Comparison of ENCODE assay signal across 10 mouse cellular contexts in the genomic region with DNA sequence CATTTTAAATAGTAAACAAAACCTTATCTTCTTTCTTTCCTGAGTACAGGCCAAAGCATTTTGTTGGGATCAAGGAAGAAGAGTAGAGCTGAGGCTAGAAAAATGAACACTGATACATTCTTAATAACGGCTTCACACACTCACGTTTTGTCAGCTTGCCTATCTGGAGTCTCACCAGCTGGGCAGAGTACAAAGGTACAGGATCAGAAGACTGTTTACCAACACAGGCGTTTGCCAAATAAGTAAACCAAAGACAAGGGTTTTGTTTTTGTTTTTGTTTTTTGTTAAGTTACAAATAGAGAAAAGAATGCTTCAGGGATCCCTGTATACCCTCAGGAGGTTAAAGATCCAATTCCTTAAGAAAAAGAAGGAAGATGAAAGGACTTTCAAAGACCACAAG. TPM values are rescaled to one million over a fixed set of nuclear protein-coding genes. Genes with fewer than 3 reads are reported as not detected.
A peak's percentile ranks its signal among the peaks of the same experiment; 100 is the strongest.
DNase-seq lines count a peak whose midpoint lies in the region; ATAC-seq and TF ChIP-seq lines count a peak whose summit lies in the region.
"Had no signal": no experiment of that assay in that cellular context is flagged by ENCODE, and none has a peak within 500 bp of the region (broad histone marks: within the 10 kb centered on the region; RNA-seq: fewer than 3 reads in every experiment).

No protein-coding gene starts in this region.

- H3K4me2 ChIP-seq in hindbrain, embryonic 11.5 days (replicated peaks; ENCODE audit: low read depth, low read length), result peak overlapping the region; percentile 64

- DNase-seq in heart, adult 2 months, result no peak
- no peak for DNase-seq in heart, adult 9 months (ENCODE audit: low spot score in 2 of 2)
- DNase-seq in hindbrain, embryonic 11.5 days (ENCODE audit: low spot score), result no peak
- no peak for DNase-seq in layer of hippocampus, adult 9-10 months (ENCODE audit: low spot score)
- DNase-seq in layer of hippocampus, adult 8-10 months (ENCODE audit: low spot score in 2 of 2), result no peak
- no peak for DNase-seq in left cerebral cortex, adult 11 months (ENCODE audit: low spot score)
- DNase-seq: gastrocnemius, postnatal 25 days had no signal

- peaks cover 6% of the 10 kb centered on the region for H3K4me1 ChIP-seq in heart, adult 2 months (ENCODE audit: control insufficient read depth, insufficient read depth, low read length)
- H3K4me1 ChIP-seq in ES-Bruce4 (ENCODE audit: control insufficient read depth, insufficient read depth, low read length), result no peaks in the 10 kb centered on the region
- H3K4me1 ChIP-seq in hindbrain, embryonic 11.5 days (replicated peaks; ENCODE audit: control insufficient read depth, insufficient read depth, low read length), result no peaks in the 10 kb centered on the region

- H3K79me2 ChIP-seq in heart, adult 2 months (replicated peaks; ENCODE audit: control insufficient read depth, insufficient read depth, low read length), result no peaks in the 10 kb centered on the region
- H3K79me2 ChIP-seq in macrophage (ENCODE audit: inconsistent target), result peaks cover 38% of the 10 kb centered on the region

- peak overlapping the region; percentile 88 for H3K4me3 ChIP-seq in heart, adult 2 months
- H3K4me3 ChIP-seq in ES-Bruce4 (ENCODE audit: low read depth, low read length) (no peak overlapping the region), macrophage (ENCODE audit: inconsistent target) (peak overlapping the region; percentile 62; the same call in 1 of the 2 replicates)
- peak overlapping the region; percentile 80 for H3K4me3 ChIP-seq in hindbrain, embryonic 11.5 days (ENCODE audit: low read depth, low read length)

- 42% methylated on average over 3 of the region's 3 CpGs for WGBS in heart, adult 2 months
- 82% methylated on average over 3 of the region's 3 CpGs for WGBS in hindbrain, embryonic 11.5 days
- whole genome bisulfite sequencing in macrophage (ENCODE audit: missing documents), result 90% methylated on average over 3 of the region's 3 CpGs

- intact Hi-C loops in heart, adult 2 months (cut with DNase I), result loop anchor here (5.0 kb wide), 1 partner anchor 66 kb away; a partner anchor contains a TSS

- TF ChIP-seq POLR2A in heart, adult 2 months (IDR thresholded peaks at IDR 0.05; ENCODE audit: insufficient read depth, low read depth, low read length), result no peak
- TF ChIP-seq POLR2A in ES-Bruce4 (IDR thresholded peaks at IDR 0.05; ENCODE audit: insufficient read depth, low read length), result no peak

- TF ChIP-seq CTCF in heart, adult 2 months (IDR thresholded peaks at IDR 0.05), result no peak
- TF ChIP-seq CTCF in ES-Bruce4 (IDR thresholded peaks at IDR 0.05; ENCODE audit: low read depth, low read length), result no peak

- peaks cover 27% of the 10 kb centered on the region for H3K36me3 ChIP-seq in heart, adult 2 months (ENCODE audit: control insufficient read depth, insufficient read depth, low read length)
- H3K36me3 ChIP-seq in ES-Bruce4 (ENCODE audit: control insufficient read depth, insufficient read depth, low read length, poor library complexity, severe bottlenecking) (peaks cover 5% of the 10 kb centered on the region; the same call in 1 of the 2 replicates), macrophage (ENCODE audit: inconsistent target) (peaks cover 11% of the 10 kb centered on the region; the same call in 1 of the 2 replicates)
- no peaks in the 10 kb centered on the region for H3K36me3 ChIP-seq in hindbrain, embryonic 11.5 days (ENCODE audit: control insufficient read depth, insufficient read depth, low read length)

- no peak for ATAC-seq in hindbrain, embryonic 11.5 days (ENCODE audit: low FRiP score)

- no peaks in the 10 kb centered on the region for H3K9me3 ChIP-seq in ES-Bruce4 (replicated peaks; ENCODE audit: control insufficient read depth, insufficient read depth, low read length, poor library complexity, severe bottlenecking)
- H3K9me3 ChIP-seq in hindbrain, embryonic 11.5 days (ENCODE audit: control insufficient read depth, low read length), result no peaks in the 10 kb centered on the region

- no peak overlapping the region for H3K9ac ChIP-seq in heart, adult 2 months (ENCODE audit: low read depth, low read length)
- H3K9ac ChIP-seq in ES-Bruce4 (ENCODE audit: low read depth, poor library complexity, severe bottlenecking), result 0 out of 2 replicates have a peak overlapping the region, but pooled peaks have one; percentile 88
- peak overlapping the region; percentile 90 for H3K9ac ChIP-seq in hindbrain, embryonic 11.5 days (ENCODE audit: low read depth, low read length)

- TF ChIP-seq EP300 in heart, adult 2 months (IDR thresholded peaks at IDR 0.05; ENCODE audit: insufficient read depth, low read depth, low read length), result no peak
- TF ChIP-seq EP300 in ES-Bruce4 (IDR thresholded peaks at IDR 0.05; ENCODE audit: insufficient read depth, low read depth, low read length), result no peak

- no peak overlapping the region for H3K27ac ChIP-seq in heart, adult 2 months
- H3K27ac ChIP-seq in ES-Bruce4 (ENCODE audit: insufficient read depth, low read length) (no peak overlapping the region), macrophage (no peak overlapping the region)
- no peak overlapping the region for H3K27ac ChIP-seq in hindbrain, embryonic 11.5 days (ENCODE audit: low read depth, low read length)

- no peaks in the 10 kb centered on the region for H3K27me3 ChIP-seq in heart, adult 2 months (ENCODE audit: control insufficient read depth, insufficient read depth, low read length)
- H3K27me3 ChIP-seq in ES-Bruce4 (ENCODE audit: control insufficient read depth, insufficient read depth, low read length, poor library complexity, severe bottlenecking), result no peaks in the 10 kb centered on the region
- H3K27me3 ChIP-seq in hindbrain, embryonic 11.5 days (ENCODE audit: control insufficient read depth, insufficient read depth, low read length), result no peaks in the 10 kb centered on the region

RNA-seq across cellular contexts. Expression of a gene that starts 1.4 kb away (rescaled TPM):
- total RNA-seq in heart, adult 2 months (2021), result 10 to 100 TPM; 23.2 to 27.7 TPM
- polyA plus RNA-seq in heart, adult 2 months (2012; rRNA removed), result 18.7 and 35.6 TPM in 2 replicates
- 38.5 and 40.1 TPM in 2 replicates for polyA plus RNA-seq in ES-Bruce4 (2011; ENCODE audit: insufficient read depth, insufficient read length, low read depth, missing spikeins)
- polyA plus RNA-seq in hindbrain, embryonic 11.5 days (2014; fragmentation: Nextera tagmentation; extraction: Ambion mirVana), result 84.8 and 90.5 TPM in 2 replicates
- total RNA-seq in macrophage (2018; cell fraction: chromatin; rRNA removed), result 100 to 1,000 TPM in 22 of 26 experiments, 10 to 100 TPM in 4; 65.5 to 224 (median 143) TPM
- total RNA-seq in macrophage (2018; cell fraction: cytosol; rRNA removed), result 10 to 100 TPM in 20 of 26 experiments, 1 to 10 TPM in 6; 4.8 to 29.1 (median 17.3) TPM
- total RNA-seq in macrophage (2018; cell fraction: nucleus; rRNA removed), result 100 to 1,000 TPM in 9 of 26 experiments, 10 to 100 TPM in 17; 50.8 to 186 (median 88.5) TPM
- polyA plus RNA-seq in macrophage (2018), result 19.2 to 36.6 TPM (median 20.7 TPM) in 3 replicates
- total RNA-seq in layer of hippocampus, adult 8-10 months (2022), result 10 to 100 TPM; 38.0 to 47.9 (median 44.9) TPM

RNA-seq across cellular contexts. Expression of a gene that starts 38.5 kb away (rescaled TPM):
- 1 to 10 TPM; 4.8 to 5.1 TPM for total RNA-seq in heart, adult 2 months (2021)
- polyA plus RNA-seq in heart, adult 2 months (2012; rRNA removed), result 1.3 and 2.5 TPM in 2 replicates
- polyA plus RNA-seq in ES-Bruce4 (2011; ENCODE audit: insufficient read depth, insufficient read length, low read depth, missing spikeins) (15.6 and 17.9 TPM in 2 replicates), macrophage (2018) (3.2 to 5.9 TPM (median 4.1 TPM) in 3 replicates)
- 18.7 and 20.3 TPM in 2 replicates for polyA plus RNA-seq in hindbrain, embryonic 11.5 days (2014; fragmentation: Nextera tagmentation; extraction: Ambion mirVana)
- total RNA-seq in macrophage (2018; cell fraction: chromatin; rRNA removed), result 10 to 100 TPM in 2 of 26 experiments, 1 to 10 TPM in 23, under 1 TPM in 1; 0.87 to 16.1 (median 5.3) TPM
- total RNA-seq in macrophage (2018; cell fraction: cytosol; rRNA removed), result 1 to 10 TPM in 24 of 26 experiments, under 1 TPM in 2; 0.75 to 4.8 (median 2.8) TPM
- total RNA-seq in macrophage (2018; cell fraction: nucleus; rRNA removed), result 10 to 100 TPM in 1 of 26 experiments, 1 to 10 TPM in 25; 1.4 to 11.8 (median 3.9) TPM
- 10 to 100 TPM in 1 of 4 experiments, 1 to 10 TPM in 3; 8.1 to 10.1 (median 8.5) TPM for total RNA-seq in layer of hippocampus, adult 8-10 months (2022)

RNA-seq across cellular contexts. Expression of a gene that starts 39.7 kb away (rescaled TPM):
- total RNA-seq in heart, adult 2 months (2021), result under 1 TPM; 0.41 to 0.50 TPM
- 0.43 and 0.59 TPM in 2 replicates for polyA plus RNA-seq in heart, adult 2 months (2012; rRNA removed)
- polyA plus RNA-seq in ES-Bruce4 (2011; ENCODE audit: insufficient read depth, insufficient read length, low read depth, missing spikeins), result 3.4 and 3.6 TPM in 2 replicates
- polyA plus RNA-seq in hindbrain, embryonic 11.5 days (2014; fragmentation: Nextera tagmentation; extraction: Ambion mirVana), result 5.9 and 6.0 TPM in 2 replicates
- total RNA-seq in macrophage (2018; cell fraction: chromatin; rRNA removed), result under 1 TPM in 12 of 26 experiments, not detected in 14; 0.23 to 0.61 (median 0.36) TPM
- total RNA-seq in macrophage (2018; cell fraction: cytosol; rRNA removed), result under 1 TPM in 16 of 26 experiments, not detected in 10; 0.03 to 0.10 (median 0.06) TPM
- under 1 TPM in 7 of 26 experiments, not detected in 19; 0.17 to 0.54 (median 0.26) TPM for total RNA-seq in macrophage (2018; cell fraction: nucleus; rRNA removed)
- polyA plus RNA-seq in macrophage (2018), result not detected in 3 replicates
- 1 to 10 TPM; 1.4 to 2.5 (median 1.8) TPM for total RNA-seq in layer of hippocampus, adult 8-10 months (2022)

RNA-seq across cellular contexts. Expression of a gene that starts 52.4 kb away (rescaled TPM):
- 10 to 100 TPM; 21.8 TPM for total RNA-seq in heart, adult 2 months (2021)
- polyA plus RNA-seq in heart, adult 2 months (2012; rRNA removed), result 14.8 and 25.6 TPM in 2 replicates
- 39.0 and 42.6 TPM in 2 replicates for polyA plus RNA-seq in ES-Bruce4 (2011; ENCODE audit: insufficient read depth, insufficient read length, low read depth, missing spikeins)
- 18.4 and 21.0 TPM in 2 replicates for polyA plus RNA-seq in hindbrain, embryonic 11.5 days (2014; fragmentation: Nextera tagmentation; extraction: Ambion mirVana)
- 100 to 1,000 TPM in 5 of 26 experiments, 10 to 100 TPM in 21; 37.5 to 154 (median 70.6) TPM for total RNA-seq in macrophage (2018; cell fraction: chromatin; rRNA removed)
- total RNA-seq in macrophage (2018; cell fraction: cytosol; rRNA removed), result 10 to 100 TPM in 21 of 26 experiments, 1 to 10 TPM in 5; 4.8 to 26.9 (median 14.4) TPM
- 100 to 1,000 TPM in 2 of 26 experiments, 10 to 100 TPM in 24; 21.2 to 132 (median 43.2) TPM for total RNA-seq in macrophage (2018; cell fraction: nucleus; rRNA removed)
- 11.1 to 21.4 TPM (median 17.0 TPM) in 3 replicates for polyA plus RNA-seq in macrophage (2018)
- 10 to 100 TPM; 50.7 to 68.4 (median 61.0) TPM for total RNA-seq in layer of hippocampus, adult 8-10 months (2022)

RNA-seq across cellular contexts. Expression of a gene that starts 54.5 kb away (rescaled TPM):
- total RNA-seq in heart, adult 2 months (2021), result not detected
- polyA plus RNA-seq in heart, adult 2 months (2012; rRNA removed), result not detected in 2 replicates
- polyA plus RNA-seq in ES-Bruce4 (2011; ENCODE audit: insufficient read depth, insufficient read length, low read depth, missing spikeins) (not detected in 2 replicates), macrophage (2018) (not detected in 3 replicates)
- polyA plus RNA-seq in hindbrain, embryonic 11.5 days (2014; fragmentation: Nextera tagmentation; extraction: Ambion mirVana), result not detected in 2 replicates
- total RNA-seq in macrophage (2018; cell fraction: chromatin; rRNA removed), result not detected
- total RNA-seq in macrophage (2018; cell fraction: cytosol; rRNA removed), result not detected
- not detected for total RNA-seq in macrophage (2018; cell fraction: nucleus; rRNA removed)
- not detected for total RNA-seq in layer of hippocampus, adult 8-10 months (2022)
- total RNA-seq: adrenal gland, adult 2 months; gastrocnemius, postnatal 25 days had no signal
- polyA plus RNA-seq: adrenal gland, adult 2 months had no signal
